Mouse (Mus musculus) cortical plate, adult 2 months (tissue): ENCODE results near the gene Astn2.

Experiments used
- CTCF ChIP-seq: fragments of 200-500 bp; IDR thresholded peaks from 2 replicates; pipeline ENCODE4 v1.5.1; 2011; ENCODE audit warnings: mild to moderate bottlenecking, control low read depth, low read length; ENCODE audit not compliant: insufficient read depth; ENCODE audit errors: extremely low read depth
- POLR2A ChIP-seq: fragments of 200-500 bp; IDR thresholded peaks from 2 replicates; pipeline ENCODE4 v1.6.1; 2011; ENCODE audit warnings: mild to moderate bottlenecking, low read length, control low read depth; ENCODE audit not compliant: insufficient read depth; ENCODE audit errors: extremely low read depth

GRCm38 (mm10) chr4:65354580-65354979, 1049.8 kb downstream of the Astn2 start:
- no peak for TF ChIP-seq CTCF
- TF ChIP-seq POLR2A: no peak
